Mouse (Mus musculus) stomach, postnatal 0 days (tissue): ENCODE results near the gene Kel.

ENCODE experiments used
- CTCF ChIP-seq: IDR thresholded peaks from 2 replicates; pipeline ENCODE4 v1.5.1; 2016; ENCODE audit warnings: antibody characterized with exemption, low read depth, mild to moderate bottlenecking, moderate library complexity
- EP300 ChIP-seq: optimal IDR thresholded peaks from 2 replicates; pipeline ENCODE3; 2016; ENCODE audit warnings: antibody characterized with exemption

DNA sequence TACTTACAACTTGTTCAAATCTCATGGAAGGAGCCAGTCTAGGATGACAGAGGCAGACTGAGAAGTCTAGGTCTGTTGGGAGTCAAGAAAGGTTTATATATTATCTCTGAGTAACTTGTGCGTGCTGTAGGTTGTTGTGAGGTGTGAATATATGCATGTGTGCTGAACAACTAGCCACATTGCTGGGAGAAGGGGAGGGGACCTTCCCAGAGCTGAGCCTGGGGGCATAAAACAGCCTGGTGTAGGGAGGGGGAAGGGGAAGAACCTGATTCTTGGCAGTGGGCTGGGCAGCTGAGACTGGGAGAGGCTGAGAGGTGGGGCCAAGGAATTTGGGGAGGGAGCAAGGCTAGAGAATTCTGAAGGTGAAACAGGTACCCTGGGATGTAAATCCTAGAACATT, 23.5 kb downstream of the Kel start, which contains the start of gene Trpv5:
- TF ChIP-seq CTCF (no peak), EP300 (no peak)
